Mouse (Mus musculus) monocyte, adult 2 months (primary cell): Measurements from ENCODE around the gene Slc27a2.

Source experiments
- DNase-seq, 2 experiments: peaks; one replicate each; pipeline ENCODE4 v3.0.0; 2022; ENCODE audit warnings: low spot score in 2 of 2, low read depth in 1 of 2

Slc27a2 gene

GRCm38 (mm10) chr2:126551896-126552295 lies 311 bp upstream of the Slc27a2 start:
- no peak for DNase-seq

- no peak for DNase-seq
Observed at GRCm38 (mm10) chr2:126553291-126553639, 1.1 kb downstream of the Slc27a2 start.

- no peak for DNase-seq
Observed at GRCm38 (mm10) chr2:126555533-126555932, 3.3 kb downstream of the Slc27a2 start.

- DNase-seq: no peak
Observed at GRCm38 (mm10) chr2:126560094-126560493, 7.9 kb downstream of the Slc27a2 start.

GRCm38 (mm10) chr2:126563411-126564105 lies 11.4 kb downstream of the Slc27a2 start:
- no peak for DNase-seq

- DNase-seq: no peak
Observed at GRCm38 (mm10) chr2:126572163-126572562, 20.0 kb downstream of the Slc27a2 start.

GRCm38 (mm10) chr2:126572747-126573146 lies 20.5 kb downstream of the Slc27a2 start:
- no peak for DNase-seq

GRCm38 (mm10) chr2:126575391-126576176 lies 23.4 kb downstream of the Slc27a2 start:
- DNase-seq: no peak

GRCm38 (mm10) chr2:126577362-126577761 lies 25.2 kb downstream of the Slc27a2 start:
- DNase-seq: no peak

GRCm38 (mm10) chr2:126579282-126579681 lies 27.1 kb downstream of the Slc27a2 start:
- no peak for DNase-seq

GRCm38 (mm10) chr2:126583960-126584359 lies 31.8 kb downstream of the Slc27a2 start:
- DNase-seq: no peak

GRCm38 (mm10) chr2:126584621-126585369 lies 32.6 kb downstream of the Slc27a2 start:
- no peak for DNase-seq

GRCm38 (mm10) chr2:126587468-126587867 lies 35.3 kb downstream of the Slc27a2 start:
- no peak for DNase-seq

- DNase-seq: no peak
Observed at GRCm38 (mm10) chr2:126591304-126591703, 39.1 kb downstream of the Slc27a2 start.

GRCm38 (mm10) chr2:126593831-126594610 lies 41.8 kb downstream of the Slc27a2 start:
- no peak for DNase-seq

- DNase-seq: no peak
Observed at GRCm38 (mm10) chr2:126596347-126597072, 44.3 kb downstream of the Slc27a2 start.

GRCm38 (mm10) chr2:126597279-126598241 lies 45.4 kb downstream of the Slc27a2 start:
- DNase-seq: no peak

GRCm38 (mm10) chr2:126598359-126598758 lies 46.2 kb downstream of the Slc27a2 start:
- DNase-seq: no peak

- no peak for DNase-seq
Observed at GRCm38 (mm10) chr2:126599005-126599404, 46.8 kb downstream of the Slc27a2 start.
